Mouse (Mus musculus): Measurements from ENCODE around the gene Dnajc3. TPM values are rescaled to one million over a fixed set of nuclear protein-coding genes. Genes with fewer than 3 reads are reported as not detected.

Gene Dnajc3
- total and polyA plus RNA-seq, 3 experiments: 29.0 to 40.6 (median 31.6) TPM

- Histone ChIP-seq H3K27me3 (replicated peaks) (no peaks in the 10 kb centered on the region), H3K9me3 (replicated peaks; ENCODE audit: low read length) (no peaks in the 10 kb centered on the region), H3K4me1 (ENCODE audit: control insufficient read depth in 1 of 2, insufficient read depth in 2 of 2) (peaks cover 0 to 22% of the 10 kb centered on the region in 2 experiments; a peak in 2 of 4 replicates), H3K79me2 (replicated peaks; ENCODE audit: control insufficient read depth, extremely low read depth, insufficient read depth, poor library complexity, severe bottlenecking) (peaks cover 12% of the 10 kb centered on the region), H3K4me3 (replicated peaks in 1 of 3; ENCODE audit: low read depth in 2 of 3, low read length in 2 of 3, poor library complexity in 1 of 3) (no peak overlapping the region), H3K4me2 (ENCODE audit: insufficient read depth, low read depth, poor library complexity, severe bottlenecking) (no peak overlapping the region), H3K9ac (ENCODE audit: insufficient read depth, low read depth) (no peak overlapping the region), H3K27ac (ENCODE audit: insufficient read depth, low read depth) (no peak overlapping the region), H3K36me3 (replicated peaks in 1 of 2; ENCODE audit: control insufficient read depth in 1 of 2, insufficient read depth in 1 of 2, low read length in 1 of 2) (peaks cover 18 to 46% of the 10 kb centered on the region in 2 experiments)
- no peak for TF ChIP-seq ZMIZ1 (IDR thresholded peaks at IDR 0.05; ENCODE audit: low read depth, low read length)
- no peak for TF ChIP-seq CHD1 (IDR thresholded peaks at IDR 0.05; ENCODE audit: low read depth, low read length)
- no peak for TF ChIP-seq SMC3 (IDR thresholded peaks at IDR 0.05; ENCODE audit: low read depth, low read length)
- no peak for TF ChIP-seq PAX5 (IDR thresholded peaks at IDR 0.05; ENCODE audit: low read length)
- TF ChIP-seq UBTF (IDR thresholded peaks at IDR 0.05; ENCODE audit: low read depth, low read length): no peak
- TF ChIP-seq ZC3H11A (IDR thresholded peaks at IDR 0.05; ENCODE audit: low read depth, low read length): no peak
- no peak for TF ChIP-seq MYC (IDR thresholded peaks at IDR 0.05; ENCODE audit: low read depth, low read length)
- no peak for TF ChIP-seq CHD2 (IDR thresholded peaks at IDR 0.05; ENCODE audit: low read length)
- TF ChIP-seq GABPA (IDR thresholded peaks at IDR 0.05; ENCODE audit: insufficient replicate concordance, low read depth, low read length): no peak
- no peak for TF ChIP-seq TBP (conservative IDR thresholded peaks at IDR 0.05; ENCODE audit: low read depth, low read length)
- no peak for TF ChIP-seq CTCF (conservative IDR thresholded peaks at IDR 0.05 in 1 of 2, IDR thresholded peaks at IDR 0.05 in 1 of 2; ENCODE audit: low read depth in 2 of 2, low read length in 2 of 2)
- TF ChIP-seq MAX (IDR thresholded peaks at IDR 0.05; ENCODE audit: low read length): no peak
- TF ChIP-seq USF1 (IDR thresholded peaks at IDR 0.05; ENCODE audit: low read depth, low read length): no peak
- no peak for TF ChIP-seq ELF1 (IDR thresholded peaks at IDR 0.05; ENCODE audit: low read depth, low read length)
- TF ChIP-seq JUND (conservative IDR thresholded peaks at IDR 0.05; ENCODE audit: low read depth, low read length): no peak
- no peak for TF ChIP-seq EP300 (IDR thresholded peaks at IDR 0.05; ENCODE audit: low read length)
- no peak for TF ChIP-seq MAFK (IDR thresholded peaks at IDR 0.05; ENCODE audit: insufficient replicate concordance, low read length)
- no peak for TF ChIP-seq KAT2A (IDR thresholded peaks at IDR 0.05; ENCODE audit: insufficient replicate concordance, low read length)
- TF ChIP-seq MXI1 (IDR thresholded peaks at IDR 0.05; ENCODE audit: low read depth, low read length): no peak
- dilution Hi-C loops (cut with MboI; ENCODE audit: extremely low pct_ligation_motif_present, extremely low pct_unique_long_range_greater_than_20kb, low sequenced_read_pairs) (no loop called here), in situ Hi-C loops (cut with MboI; ENCODE audit: low pct_ligation_motif_present, low pct_unique_long_range_greater_than_20kb, low sequenced_read_pairs) (no loop called here)
- no peak for DNase-seq (ENCODE audit: extremely low read depth)
These were observed 14.3 kb downstream of the Dnajc3 start for GRCm38 (mm10) chr14:118951912-118952583.

- no peak overlapping the region for H3K9ac ChIP-seq (ENCODE audit: insufficient read depth, low read depth)
- no peak overlapping the region for H3K4me2 ChIP-seq (ENCODE audit: insufficient read depth, low read depth, poor library complexity, severe bottlenecking)
- no peaks in the 10 kb centered on the region for H3K27me3 ChIP-seq (replicated peaks)
- TF ChIP-seq EP300 (IDR thresholded peaks at IDR 0.05; ENCODE audit: low read length) (no peak), NRF1 (IDR thresholded peaks at IDR 0.05; ENCODE audit: low read depth, low read length) (no peak), ETS1 (conservative IDR thresholded peaks at IDR 0.05; ENCODE audit: low read depth, low read length) (no peak), ELF1 (IDR thresholded peaks at IDR 0.05; ENCODE audit: low read depth, low read length) (no peak), CTCF (conservative IDR thresholded peaks at IDR 0.05 in 1 of 2, IDR thresholded peaks at IDR 0.05 in 1 of 2; ENCODE audit: low read depth in 2 of 2, low read length in 2 of 2) (no peak), POLR2AphosphoS2 (IDR thresholded peaks at IDR 0.05; ENCODE audit: low read depth, low read length) (no peak), PAX5 (IDR thresholded peaks at IDR 0.05; ENCODE audit: low read length) (no peak), KAT2A (IDR thresholded peaks at IDR 0.05; ENCODE audit: insufficient replicate concordance, low read length) (no peak), TBP (conservative IDR thresholded peaks at IDR 0.05; ENCODE audit: low read depth, low read length) (no peak), POLR2A (IDR thresholded peaks at IDR 0.05; ENCODE audit: low read depth, low read length) (no peak), MAFK (IDR thresholded peaks at IDR 0.05; ENCODE audit: insufficient replicate concordance, low read length) (no peak), MEF2A (IDR thresholded peaks at IDR 0.05; ENCODE audit: borderline replicate concordance, low read depth, low read length) (no peak), ZC3H11A (IDR thresholded peaks at IDR 0.05; ENCODE audit: low read depth, low read length) (no peak), JUN (IDR thresholded peaks at IDR 0.05; ENCODE audit: insufficient read depth, low read depth, low read length) (no peak), E2F4 (IDR thresholded peaks at IDR 0.05; ENCODE audit: insufficient replicate concordance, low read depth, low read length) (no peak), ZNF384 (IDR thresholded peaks at IDR 0.05; ENCODE audit: low read depth, low read length) (no peak), MYC (IDR thresholded peaks at IDR 0.05; ENCODE audit: low read depth, low read length) (no peak), USF2 (conservative IDR thresholded peaks at IDR 0.05; ENCODE audit: low read depth, low read length) (no peak)
- no peak for DNase-seq (ENCODE audit: extremely low read depth)
- H3K27ac ChIP-seq (ENCODE audit: insufficient read depth, low read depth): no peak overlapping the region
- no peaks in the 10 kb centered on the region for H3K79me2 ChIP-seq (replicated peaks; ENCODE audit: control insufficient read depth, extremely low read depth, insufficient read depth, poor library complexity, severe bottlenecking)
- peaks cover 48 to 84% of the 10 kb centered on the region in 2 experiments for H3K36me3 ChIP-seq (replicated peaks in 1 of 2; ENCODE audit: control insufficient read depth in 1 of 2, insufficient read depth in 1 of 2, low read length in 1 of 2)
- no peak overlapping the region for H3K4me3 ChIP-seq (replicated peaks in 1 of 3; ENCODE audit: low read depth in 2 of 3, low read length in 2 of 3, poor library complexity in 1 of 3)
- no peaks in the 10 kb centered on the region for H3K9me3 ChIP-seq (replicated peaks; ENCODE audit: low read length)
- in situ Hi-C loops (cut with MboI; ENCODE audit: low pct_ligation_motif_present, low pct_unique_long_range_greater_than_20kb, low sequenced_read_pairs): no loop called here
- dilution Hi-C loops (cut with MboI; ENCODE audit: extremely low pct_ligation_motif_present, extremely low pct_unique_long_range_greater_than_20kb, low sequenced_read_pairs): no loop called here
- no peaks in the 10 kb centered on the region for H3K4me1 ChIP-seq (ENCODE audit: control insufficient read depth in 1 of 2, insufficient read depth in 2 of 2)
These were observed 20.2 kb downstream of the Dnajc3 start for GRCm38 (mm10) chr14:118958010-118958409.
